Mouse (Mus musculus): ENCODE results near the gene Ppp1cc.

Gene Ppp1cc

GRCm38 (mm10) chr5:122218109-122218905 lies 60.2 kb downstream of the Ppp1cc start:
- no peak for DNase-seq

GRCm38 (mm10) chr5:122218928-122219327 lies 60.9 kb downstream of the Ppp1cc start:
- DNase-seq: no peak

- no peak for DNase-seq
These were observed 61.9 kb downstream of the Ppp1cc start for GRCm38 (mm10) chr5:122219655-122220629.

- DNase-seq: no peak
These were observed 63.0 kb downstream of the Ppp1cc start for GRCm38 (mm10) chr5:122221085-122221484.

GRCm38 (mm10) chr5:122224291-122224690 lies 66.2 kb downstream of the Ppp1cc start:
- no peak for DNase-seq
